Mouse (Mus musculus) liver, adult (tissue): ENCODE results near the gene Tmem238.

Source experiments
- GATA4 ChIP-seq: IDR thresholded peaks from 2 replicates; pipeline ENCODE4 v1.6.1; 2014; ENCODE audit warnings: mild to moderate bottlenecking, low read length; ENCODE audit not compliant: insufficient replicate concordance

Gene Tmem238

GRCm38 (mm10) chr7:4795767-4796433, 6.4 kb upstream of the Tmem238 start:
- no peak for TF ChIP-seq GATA4

- TF ChIP-seq GATA4 = no peak
Observed at GRCm38 (mm10) chr7:4794631-4795168, 5.2 kb upstream of the Tmem238 start.

GRCm38 (mm10) chr7:4793674-4794073, 4.2 kb upstream of the Tmem238 start:
- TF ChIP-seq GATA4 = no peak

GRCm38 (mm10) chr7:4792278-4793212, 3.1 kb upstream of the Tmem238 start, which contains the start of gene Rpl28:
Gene Rpl28 (plus strand): TSS chr7:4792874.
- TF ChIP-seq GATA4 = no peak

- no peak for TF ChIP-seq GATA4
Observed at GRCm38 (mm10) chr7:4788499-4789435, 689 bp downstream of the Tmem238 start.

GRCm38 (mm10) chr7:4783667-4784268, 5.7 kb downstream of the Tmem238 start:
- no peak for TF ChIP-seq GATA4

GRCm38 (mm10) chr7:4782759-4783158, 6.7 kb downstream of the Tmem238 start, which contains the start of the genes Il11 and Tmem190:
Gene Il11 (minus strand): TSS chr7:4782859.
Gene Tmem190 (plus strand): TSS chr7:4782937.
- no peak for TF ChIP-seq GATA4

GRCm38 (mm10) chr7:4782130-4782529, 7.3 kb downstream of the Tmem238 start:
- TF ChIP-seq GATA4 = no peak

- no peak for TF ChIP-seq GATA4
Observed at GRCm38 (mm10) chr7:4779921-4780320, 9.5 kb downstream of the Tmem238 start.

GRCm38 (mm10) chr7:4777851-4778637, 11.4 kb downstream of the Tmem238 start:
- no peak for TF ChIP-seq GATA4

- no peak for TF ChIP-seq GATA4
Observed at GRCm38 (mm10) chr7:4776861-4777830, 12.3 kb downstream of the Tmem238 start.

GRCm38 (mm10) chr7:4776131-4776530, 13.3 kb downstream of the Tmem238 start:
- no peak for TF ChIP-seq GATA4
